Mouse (Mus musculus): Measurements from ENCODE around the gene Arhgap32. TPM values are rescaled to one million over a fixed set of nuclear protein-coding genes. Genes with fewer than 3 reads are reported as not detected.
"Not testable (repeated sequence)": the region's sequence is repeated elsewhere in the genome, so short reads cannot be mapped to it uniquely, and the experiment has no call there.

The Arhgap32 gene
- polyA plus RNA-seq, 1 experiment from 2014 or later, result 7.3 TPM

DNA sequence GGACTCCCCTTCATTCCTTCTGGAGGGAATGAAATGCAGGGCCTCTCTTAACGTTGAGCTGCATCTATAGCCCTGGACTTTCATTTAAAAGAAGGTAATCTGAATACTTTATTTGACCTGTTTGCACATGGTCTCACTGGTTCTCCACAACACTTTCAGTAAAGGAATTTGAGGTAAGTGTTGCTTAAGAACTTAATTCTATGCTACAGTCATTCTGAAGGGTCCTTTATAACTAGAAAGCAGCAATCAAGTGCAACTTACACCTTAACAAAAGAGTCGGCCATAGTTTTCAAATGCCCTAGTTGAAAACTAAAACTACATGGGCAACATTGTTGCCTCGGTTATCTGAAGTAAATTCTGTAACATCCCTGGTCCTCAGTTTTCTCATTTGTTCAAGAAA is 43.8 kb downstream of the Arhgap32 start:
- Histone ChIP-seq H3K4me1 (no peaks in the 10 kb centered on the region), H3K27ac (no peak overlapping the region), H3K4me2 (no peak overlapping the region), H3K4me3 (no peak overlapping the region), H3K36me3 (no peaks in the 10 kb centered on the region), H3K9ac (no peak overlapping the region), H3K27me3 (no peaks in the 10 kb centered on the region), H3K9me3 (no peaks in the 10 kb centered on the region)
- ATAC-seq (ENCODE audit: insufficient number of reproducible peaks, insufficient read depth, low FRiP score, low TSS enrichment, low read depth), result no peak
- 63% methylated on average over 3 of the region's 3 CpGs for WGBS

DNA sequence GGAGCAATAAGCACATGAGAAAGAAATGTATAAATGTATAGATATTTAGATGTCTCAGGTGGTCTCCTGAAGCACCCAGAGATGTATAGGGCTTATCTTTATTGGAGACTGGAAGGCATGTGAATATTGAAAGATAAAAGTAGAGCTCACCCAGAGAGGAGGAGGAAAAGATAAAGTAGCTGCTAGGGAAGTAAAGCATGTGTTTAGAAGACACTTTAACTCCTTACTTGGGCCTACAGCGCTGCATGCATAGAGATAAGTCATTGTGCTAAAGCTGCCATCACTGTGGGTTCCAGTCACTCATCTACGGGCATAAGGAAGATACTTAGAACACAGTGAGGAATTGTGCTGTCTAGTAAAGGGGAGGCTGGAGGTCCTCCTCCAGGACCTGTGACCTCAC is 46.9 kb downstream of the Arhgap32 start:
- Histone ChIP-seq H3K36me3 (no peaks in the 10 kb centered on the region; the same call in 1 of the 2 replicates), H3K27me3 (no peaks in the 10 kb centered on the region), H3K4me1 (no peaks in the 10 kb centered on the region), H3K4me2 (no peak overlapping the region), H3K9me3 (no peaks in the 10 kb centered on the region), H3K27ac (no peak overlapping the region), H3K4me3 (no peak overlapping the region), H3K9ac (no peak overlapping the region)
- ATAC-seq (ENCODE audit: insufficient number of reproducible peaks, insufficient read depth, low FRiP score, low TSS enrichment, low read depth), result no peak
- WGBS, result 83% methylated on average over 2 of the region's 2 CpGs

DNA sequence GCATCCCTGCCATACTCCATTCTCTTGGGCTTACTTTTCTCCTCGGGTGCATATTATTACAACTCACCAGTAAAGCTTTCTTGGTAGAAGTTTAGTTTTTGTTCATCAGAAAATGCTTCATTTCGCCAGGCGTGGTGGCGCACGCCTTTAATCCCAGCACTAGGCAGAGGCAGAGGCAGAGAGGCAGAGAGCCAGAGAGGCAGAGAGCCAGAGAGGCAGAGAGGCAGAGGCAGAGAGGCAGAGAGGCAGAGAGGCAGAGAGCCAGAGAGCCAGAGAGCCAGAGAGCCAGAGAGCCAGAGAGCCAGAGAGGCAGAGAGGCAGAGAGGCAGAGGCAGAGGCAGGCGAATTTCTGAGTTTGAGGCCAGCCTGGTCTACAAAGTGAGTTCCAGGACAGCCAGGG is 47.9 kb downstream of the Arhgap32 start:
- not testable (repeated sequence) for H3K4me2 ChIP-seq; H3K27me3 ChIP-seq; H3K36me3 ChIP-seq; H3K9me3 ChIP-seq; H3K4me1 ChIP-seq; H3K27ac ChIP-seq; H3K4me3 ChIP-seq; ATAC-seq (ENCODE audit: insufficient number of reproducible peaks, insufficient read depth, low FRiP score, low TSS enrichment, low read depth); H3K9ac ChIP-seq
- WGBS, result 90% methylated on average over 6 of the region's 6 CpGs

DNA sequence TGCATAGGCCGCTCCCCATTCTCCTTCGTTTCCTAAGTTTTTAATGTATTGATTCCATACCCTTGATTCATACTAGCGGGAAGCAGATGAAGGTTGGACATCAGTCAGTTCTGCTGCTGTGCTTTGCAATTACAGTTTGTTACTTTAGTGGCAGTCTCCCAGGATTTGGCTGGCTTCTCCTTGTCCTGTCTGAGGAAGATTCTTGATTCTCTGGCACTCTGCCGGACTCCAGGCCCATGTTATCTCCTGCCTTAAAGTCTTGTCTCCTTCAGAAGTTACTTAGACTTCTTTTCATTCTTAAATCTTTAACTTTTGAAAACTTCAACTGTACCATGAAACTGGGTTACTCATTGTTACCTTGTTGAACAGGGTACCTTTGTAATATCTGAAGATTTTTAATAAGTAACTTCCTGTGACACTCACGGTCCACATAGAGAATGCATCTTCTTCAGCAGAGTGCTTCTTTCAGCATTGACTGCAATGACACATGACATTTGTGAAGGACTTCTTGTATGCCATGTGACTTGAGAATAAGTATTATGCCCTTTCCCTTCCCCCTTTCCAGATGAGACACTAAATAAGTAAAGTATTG is 52.7 kb downstream of the Arhgap32 start:
- 89% methylated on average over 5 of the region's 5 CpGs for WGBS
- Histone ChIP-seq H3K4me1 (no peaks in the 10 kb centered on the region), H3K4me2 (no peak overlapping the region), H3K9ac (no peak overlapping the region), H3K27ac (no peak overlapping the region), H3K4me3 (no peak overlapping the region), H3K27me3 (no peaks in the 10 kb centered on the region), H3K9me3 (no peaks in the 10 kb centered on the region), H3K36me3 (no peaks in the 10 kb centered on the region; the same call in 1 of the 2 replicates)
- ATAC-seq (ENCODE audit: insufficient number of reproducible peaks, insufficient read depth, low FRiP score, low TSS enrichment, low read depth), result no peak

DNA sequence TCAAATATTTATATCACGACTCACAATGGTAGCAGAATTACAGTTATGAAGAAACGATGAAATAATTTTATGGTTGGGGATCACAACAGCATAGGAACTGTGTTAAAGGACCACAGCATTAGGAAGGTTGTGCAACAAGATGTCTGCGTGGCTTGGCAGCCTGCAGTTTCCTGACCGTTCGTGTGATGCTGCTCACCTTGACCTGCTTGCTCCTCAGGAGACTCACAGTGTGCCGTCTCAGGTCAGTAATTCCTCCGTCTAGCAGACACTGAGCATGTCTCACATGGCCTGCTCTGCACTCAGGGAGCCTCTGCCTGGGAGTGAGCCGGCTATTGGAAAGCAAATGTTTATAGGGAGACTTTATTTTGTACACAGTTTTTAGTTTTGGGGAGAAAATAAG is 54.8 kb downstream of the Arhgap32 start:
- H3K9me3 ChIP-seq, result no peaks in the 10 kb centered on the region
- H3K36me3 ChIP-seq, result no peaks in the 10 kb centered on the region
- H3K27me3 ChIP-seq, result no peaks in the 10 kb centered on the region
- no peaks in the 10 kb centered on the region for H3K4me1 ChIP-seq
- WGBS, result 80% methylated on average over 8 of the region's 8 CpGs
- H3K4me2 ChIP-seq, result no peak overlapping the region
- no peak overlapping the region for H3K9ac ChIP-seq
- no peak overlapping the region for H3K4me3 ChIP-seq
- no peak for ATAC-seq (ENCODE audit: insufficient number of reproducible peaks, insufficient read depth, low FRiP score, low TSS enrichment, low read depth)
- no peak overlapping the region for H3K27ac ChIP-seq

DNA sequence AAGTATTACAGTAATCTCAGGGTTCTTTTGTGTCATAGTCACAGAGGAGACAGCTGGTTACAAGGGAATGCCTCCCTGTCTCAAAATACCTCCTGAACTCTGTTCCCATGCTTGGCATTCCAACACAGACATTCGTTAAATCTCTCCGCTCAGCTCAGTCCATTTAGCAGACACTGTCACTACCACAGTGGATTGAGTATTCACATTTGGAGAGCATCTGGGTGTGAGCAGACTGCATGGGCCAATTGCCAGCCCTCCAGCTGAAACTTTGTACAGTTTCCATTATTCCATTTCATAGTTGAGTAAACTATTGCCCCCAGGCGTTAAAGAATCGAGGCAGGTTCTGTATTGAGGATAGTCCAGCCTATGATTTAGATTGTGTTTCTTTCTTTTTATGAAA is 60.7 kb downstream of the Arhgap32 start:
- H3K9me3 ChIP-seq, result no peaks in the 10 kb centered on the region
- no peak for ATAC-seq (ENCODE audit: insufficient number of reproducible peaks, insufficient read depth, low FRiP score, low TSS enrichment, low read depth)
- no peak overlapping the region for H3K27ac ChIP-seq
- no peak overlapping the region for H3K4me2 ChIP-seq
- no peaks in the 10 kb centered on the region for H3K27me3 ChIP-seq
- no peak overlapping the region for H3K4me3 ChIP-seq
- no peaks in the 10 kb centered on the region for H3K36me3 ChIP-seq
- H3K4me1 ChIP-seq, result peaks cover 7% of the 10 kb centered on the region; the same call in 1 of the 2 replicates
- WGBS, result 53% methylated on average over 4 of the region's 4 CpGs
- H3K9ac ChIP-seq, result no peak overlapping the region

DNA sequence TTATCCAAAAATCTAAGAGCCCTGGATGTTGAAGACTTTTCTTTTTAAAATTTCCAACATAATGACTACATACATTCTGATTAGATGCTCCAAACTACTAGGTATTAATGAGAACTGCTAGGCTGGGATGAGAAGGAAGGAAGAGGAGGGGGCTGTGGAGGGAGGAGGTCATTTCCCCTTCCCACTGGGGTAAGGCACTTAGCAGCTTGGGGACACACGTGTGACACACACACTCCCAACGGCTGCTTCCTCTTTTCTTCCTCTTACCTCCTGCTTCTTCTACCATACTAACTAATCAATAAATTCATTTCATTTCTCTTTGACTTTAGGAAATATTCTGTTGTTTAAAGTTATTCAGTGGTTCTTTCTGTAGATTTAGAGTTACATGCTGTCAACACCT is 65.2 kb downstream of the Arhgap32 start:
- no peak overlapping the region for H3K27ac ChIP-seq
- WGBS, result 45% methylated on average over 2 of the region's 2 CpGs
- ATAC-seq (ENCODE audit: insufficient number of reproducible peaks, insufficient read depth, low FRiP score, low TSS enrichment, low read depth), result no peak

DNA sequence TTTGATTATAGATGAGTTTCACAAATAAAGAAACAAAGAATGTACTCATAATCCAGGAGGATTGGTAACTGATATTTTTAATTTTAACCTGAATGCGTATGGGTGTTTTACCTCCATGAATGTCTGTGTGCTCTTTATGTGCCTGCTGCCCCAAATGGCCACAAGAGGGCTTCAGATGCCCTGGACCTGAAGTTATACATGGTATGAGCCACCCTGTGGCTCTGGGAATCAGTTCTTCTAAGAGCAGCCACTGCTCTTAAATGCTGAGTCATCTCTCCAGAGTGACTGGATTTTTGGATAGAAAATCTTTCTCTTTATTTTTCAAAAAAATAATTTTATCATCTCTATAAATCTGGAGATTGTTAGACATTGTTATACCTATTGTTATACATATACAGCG is 70.6 kb downstream of the Arhgap32 start:
- 90% methylated on average over 2 of the region's 2 CpGs for WGBS

More for the DNA sequence above, 65.2 kb downstream of the Arhgap32 start:
- Histone ChIP-seq H3K4me1 (peaks cover 7% of the 10 kb centered on the region; the same call in 1 of the 2 replicates), H3K9me3 (no peaks in the 10 kb centered on the region), H3K36me3 (peaks cover 24% of the 10 kb centered on the region), H3K27me3 (no peaks in the 10 kb centered on the region), H3K4me2 (no peak overlapping the region), H3K9ac (no peak overlapping the region), H3K4me3 (no peak overlapping the region)

DNA sequence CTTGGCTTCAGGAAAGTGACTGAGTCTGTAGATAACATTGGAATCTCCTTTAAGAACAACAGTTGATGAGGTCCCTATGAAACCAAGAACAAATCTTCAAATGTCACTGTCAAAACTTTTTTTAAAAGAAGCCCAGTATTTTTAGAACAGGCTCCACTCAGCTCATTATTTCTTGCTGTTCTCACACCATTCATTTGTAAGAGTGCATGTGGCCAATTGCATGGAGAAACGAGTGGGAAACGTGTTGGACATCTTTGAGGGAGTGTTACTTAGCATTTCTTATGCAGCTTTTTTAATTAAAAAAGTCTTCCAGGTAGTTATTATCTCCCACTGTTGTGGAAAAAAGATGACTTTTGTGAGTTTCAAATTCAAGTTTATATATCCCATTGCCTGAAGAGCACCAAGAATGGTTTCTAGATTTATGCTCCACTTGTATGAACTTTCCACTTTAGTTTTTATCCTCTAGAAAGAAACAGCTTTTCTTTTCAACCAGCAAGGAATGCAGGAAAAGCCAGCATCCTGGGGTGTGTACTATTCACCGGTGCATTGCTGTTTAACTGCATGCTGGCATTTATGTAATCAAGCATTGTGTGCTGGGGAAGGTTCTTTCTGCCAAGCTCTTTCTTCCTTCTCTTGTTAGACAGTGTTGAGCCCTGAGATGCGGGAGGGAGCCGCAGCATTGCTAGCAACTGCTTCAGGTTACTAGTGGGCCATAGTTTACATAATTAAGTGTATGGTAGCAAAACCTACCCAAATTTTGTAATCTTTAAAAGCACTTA is 76.5 kb downstream of the Arhgap32 start:
- Histone ChIP-seq H3K9ac (no peak overlapping the region), H3K27me3 (no peaks in the 10 kb centered on the region), H3K36me3 (peaks cover 15% of the 10 kb centered on the region), H3K9me3 (no peaks in the 10 kb centered on the region), H3K27ac (no peak overlapping the region), H3K4me2 (no peak overlapping the region), H3K4me1 (no peaks in the 10 kb centered on the region), H3K4me3 (no peak overlapping the region)
- ATAC-seq (ENCODE audit: insufficient number of reproducible peaks, insufficient read depth, low FRiP score, low TSS enrichment, low read depth), result no peak
- WGBS, result 63% methylated on average over 5 of the region's 5 CpGs

More for the DNA sequence above, 70.6 kb downstream of the Arhgap32 start:
- H3K4me1 ChIP-seq, result no peaks in the 10 kb centered on the region
- no peak for ATAC-seq (ENCODE audit: insufficient number of reproducible peaks, insufficient read depth, low FRiP score, low TSS enrichment, low read depth)
- H3K9me3 ChIP-seq, result no peaks in the 10 kb centered on the region
- H3K36me3 ChIP-seq, result peaks cover 28% of the 10 kb centered on the region
- H3K4me2 ChIP-seq, result no peak overlapping the region
- H3K27ac ChIP-seq, result no peak overlapping the region
- no peak overlapping the region for H3K4me3 ChIP-seq
- no peak overlapping the region for H3K9ac ChIP-seq
- no peaks in the 10 kb centered on the region for H3K27me3 ChIP-seq

DNA sequence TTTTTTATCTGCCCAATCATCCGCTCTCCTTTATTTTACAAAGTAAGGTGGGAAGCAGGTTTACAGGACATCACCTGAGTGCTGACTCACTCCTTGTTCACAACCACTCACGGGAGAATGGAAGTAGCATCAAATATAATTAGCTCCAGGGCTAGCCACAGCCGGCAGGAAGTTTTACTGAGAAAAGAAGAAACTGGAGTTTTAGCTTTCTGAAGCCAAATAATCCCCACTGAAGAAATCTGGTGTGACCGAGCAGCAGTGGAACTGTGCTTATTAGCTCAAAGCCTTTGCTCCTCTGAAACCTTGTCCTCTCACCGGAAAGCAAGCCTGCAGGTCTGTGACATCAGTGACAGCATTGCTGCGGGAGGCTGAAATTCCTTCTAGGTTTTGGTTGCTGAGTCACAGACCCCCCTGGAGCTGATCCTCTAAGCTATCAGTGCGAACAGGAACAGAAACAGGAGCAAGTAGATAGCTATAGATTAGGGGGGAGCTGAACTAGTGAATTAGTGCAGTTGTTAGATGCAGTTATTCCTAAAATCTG is 88.6 kb downstream of the Arhgap32 start:
- Histone ChIP-seq H3K9ac (no peak overlapping the region), H3K27me3 (no peaks in the 10 kb centered on the region), H3K36me3 (no peaks in the 10 kb centered on the region), H3K4me1 (peaks cover 6% of the 10 kb centered on the region; the same call in 1 of the 2 replicates), H3K9me3 (no peaks in the 10 kb centered on the region), H3K4me3 (no peak overlapping the region), H3K4me2 (no peak overlapping the region), H3K27ac (no peak overlapping the region)
- ATAC-seq (ENCODE audit: insufficient number of reproducible peaks, insufficient read depth, low FRiP score, low TSS enrichment, low read depth), result no peak
- WGBS, result 34% methylated on average over 7 of the region's 7 CpGs

DNA sequence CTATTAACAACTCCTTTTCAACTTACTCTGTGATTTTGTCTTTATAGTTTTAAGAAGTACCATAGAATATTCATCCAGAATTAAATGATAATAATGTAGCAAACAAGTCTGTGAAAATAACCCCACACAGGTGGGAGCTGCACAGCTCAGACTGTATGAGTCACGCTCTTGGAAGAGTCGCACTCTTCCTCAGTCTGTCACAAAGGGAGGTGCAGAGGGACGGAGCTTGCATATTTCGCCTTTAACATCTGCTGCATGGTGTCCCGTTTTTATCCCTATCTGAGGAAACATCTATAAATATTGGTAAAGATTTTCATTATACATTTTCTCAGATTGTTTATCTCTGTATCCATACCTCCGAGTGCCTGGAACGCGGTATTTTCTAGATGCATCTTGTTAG is 91.2 kb downstream of the Arhgap32 start:
- Histone ChIP-seq H3K4me1 (peaks cover 6% of the 10 kb centered on the region; the same call in 1 of the 2 replicates), H3K27me3 (no peaks in the 10 kb centered on the region), H3K4me2 (no peak overlapping the region), H3K9ac (no peak overlapping the region), H3K9me3 (no peaks in the 10 kb centered on the region), H3K4me3 (no peak overlapping the region), H3K27ac (no peak overlapping the region), H3K36me3 (no peaks in the 10 kb centered on the region)
- no peak for ATAC-seq (ENCODE audit: insufficient number of reproducible peaks, insufficient read depth, low FRiP score, low TSS enrichment, low read depth)
- WGBS, result 87% methylated on average over 8 of the region's 8 CpGs

DNA sequence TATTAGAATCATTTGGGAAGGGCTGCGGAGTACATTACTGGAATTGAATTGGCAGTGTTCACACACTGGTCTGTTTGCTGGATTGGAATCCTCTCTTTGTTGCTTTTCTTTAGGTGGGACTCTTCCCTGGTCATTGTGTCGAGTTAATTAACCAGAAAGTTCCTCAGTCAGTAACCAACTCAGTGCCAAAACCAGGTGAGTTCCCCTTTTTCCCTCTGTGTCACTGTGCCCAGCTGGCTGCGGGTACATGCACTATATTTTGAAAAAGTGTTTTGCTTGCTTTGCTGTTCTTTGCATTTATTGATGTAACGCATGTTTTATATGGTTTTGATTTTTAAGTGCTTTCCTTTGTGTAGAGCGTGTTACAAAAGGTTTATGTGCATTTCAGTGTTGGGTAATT is 92.1 kb downstream of the Arhgap32 start:
- no peaks in the 10 kb centered on the region for H3K9me3 ChIP-seq
- no peak overlapping the region for H3K9ac ChIP-seq
- no peak overlapping the region for H3K4me3 ChIP-seq
- no peaks in the 10 kb centered on the region for H3K36me3 ChIP-seq
- no peaks in the 10 kb centered on the region for H3K27me3 ChIP-seq
- no peak overlapping the region for H3K4me2 ChIP-seq
- 71% methylated on average over 5 of the region's 5 CpGs for WGBS
- ATAC-seq (ENCODE audit: insufficient number of reproducible peaks, insufficient read depth, low FRiP score, low TSS enrichment, low read depth), result no peak
- H3K27ac ChIP-seq, result no peak overlapping the region
- peaks cover 6% of the 10 kb centered on the region; the same call in 1 of the 2 replicates for H3K4me1 ChIP-seq

Data from embryonic facial prominence, embryonic 13.5 days (tissue).